Mouse (Mus musculus) megakaryocyte, embryonic 14.5 days (primary cell): Measurements from ENCODE around the gene Ctsa.
"Not testable (repeated sequence)": the region's sequence is repeated elsewhere in the genome, so short reads cannot be mapped to it uniquely, and the experiment has no call there.

Experiments
- FLI1 ChIP-seq: IDR thresholded peaks from 2 replicates; pipeline ENCODE4 v1.6.1; 2012; ENCODE audit warnings: low read length, inconsistent platforms, mixed read lengths
- GATA1 ChIP-seq: IDR thresholded peaks from 3 replicates; pipeline ENCODE4 v1.6.1; 2012; ENCODE audit warnings: mixed read lengths, low read length, inconsistent platforms, borderline replicate concordance

DNA sequence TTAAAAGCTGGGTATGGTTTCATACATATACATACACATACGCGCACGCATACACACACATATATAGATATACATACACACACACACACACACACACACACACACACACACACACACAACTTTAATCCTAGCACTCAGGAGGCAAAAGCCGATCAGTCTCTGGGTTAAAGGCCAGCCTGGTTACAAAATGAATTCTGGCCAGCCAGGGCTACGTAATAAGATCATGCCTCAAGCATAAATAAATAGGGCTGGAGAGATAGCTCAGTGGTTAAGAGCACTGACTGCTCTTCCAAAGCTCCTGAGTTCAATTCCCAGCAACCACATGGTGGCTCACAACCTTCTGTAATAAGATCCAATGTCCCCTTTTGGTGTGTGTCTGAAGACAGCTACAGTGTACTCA is 22.9 kb downstream of the Ctsa start:
- TF ChIP-seq GATA1, FLI1: not testable (repeated sequence)
